Mouse (Mus musculus): ENCODE measurements at regions not wholly inside any gene's neighbourhood (a gene's known extent, or its start where the extent isn't known, plus 50 kb on each side); places are given as distances from the start of the nearest gene placed in this dataset.

- DNase-seq (ENCODE audit: extremely low spot score) = no peak
Measured at GRCm38 (mm10) chr13:101127262-101127661, 294.0 kb upstream of the Slc30a5 start.

DNA sequence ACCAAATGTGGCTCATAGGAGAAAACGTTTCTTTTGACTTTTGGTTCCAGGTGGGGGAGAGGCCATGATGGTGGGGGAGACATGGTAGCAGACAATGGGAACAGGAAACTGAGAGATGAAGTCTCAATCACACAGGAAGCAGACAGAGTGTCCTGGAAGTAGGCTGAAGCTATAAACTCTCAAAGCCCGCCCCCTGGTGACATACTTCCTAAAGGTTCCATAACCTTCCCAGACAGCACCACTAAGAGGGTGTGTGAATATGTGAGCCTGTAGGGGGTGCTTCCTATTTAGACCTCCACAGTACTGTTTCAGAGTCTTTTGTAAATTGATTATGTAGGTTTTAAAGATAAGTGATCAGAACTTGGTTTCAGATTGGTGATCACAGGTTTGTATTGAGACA lies 284.1 kb upstream of the Slc30a5 start:
- no peak for DNase-seq (ENCODE audit: extremely low spot score)

DNA sequence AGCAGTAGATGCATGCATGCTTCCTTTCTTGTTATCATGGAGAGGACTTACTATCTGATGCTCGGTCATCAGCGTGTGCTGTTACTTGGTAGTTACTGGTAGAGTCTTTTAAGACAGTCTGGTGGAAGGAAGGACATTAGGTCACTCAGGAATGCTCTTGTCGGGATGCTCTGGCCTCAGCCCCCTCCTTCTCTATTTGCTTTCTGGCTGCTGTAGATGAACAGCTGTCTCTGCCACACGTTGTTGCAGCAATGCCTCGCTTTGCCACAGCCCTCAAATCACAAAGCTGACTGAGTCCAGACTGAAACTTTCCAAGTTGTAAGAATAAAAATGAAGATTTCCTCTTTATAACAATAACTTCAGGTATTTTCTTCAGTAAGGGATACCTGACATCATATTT lies 282.1 kb upstream of the Slc30a5 start:
- no peak for DNase-seq (ENCODE audit: extremely low spot score)

DNA sequence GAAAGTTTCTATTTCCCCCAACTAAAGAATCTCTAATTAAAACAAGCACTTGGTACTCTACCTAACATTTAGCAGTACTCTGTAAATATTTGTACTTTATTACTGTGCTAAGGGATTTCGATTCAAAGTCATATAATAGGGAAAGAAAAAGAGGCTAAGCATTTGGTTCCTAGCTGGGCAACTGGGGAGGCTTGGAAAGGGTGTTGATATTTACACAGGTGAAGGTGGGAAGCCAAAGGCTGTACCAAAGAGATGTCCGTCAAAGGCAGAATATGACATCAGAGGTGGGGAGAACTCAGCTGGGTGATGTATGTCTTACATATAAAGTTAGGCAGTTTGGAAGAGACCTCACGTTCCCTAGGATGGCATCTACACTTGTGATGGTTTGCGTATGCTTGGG lies 278.9 kb upstream of the Slc30a5 start:
- DNase-seq (ENCODE audit: extremely low spot score) = no peak

DNA sequence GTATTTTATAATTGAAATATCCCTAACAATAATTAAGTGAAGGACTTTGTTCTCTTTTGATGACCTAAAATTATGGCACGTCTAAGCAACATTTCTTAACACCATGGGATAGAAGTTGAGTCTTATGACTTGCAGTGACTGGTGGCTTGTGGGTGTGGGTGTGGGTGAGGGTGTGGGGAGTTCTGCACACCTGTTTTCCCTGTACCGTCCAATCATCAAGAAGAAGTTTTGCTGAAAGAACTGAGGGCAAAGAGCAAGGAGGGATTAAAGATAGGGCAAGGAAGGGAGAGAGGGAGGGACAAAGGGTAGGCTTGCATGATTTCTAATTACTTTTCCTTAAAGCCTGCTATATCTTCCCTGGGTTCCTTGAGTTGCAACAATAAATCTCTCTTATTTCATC lies 278.5 kb upstream of the Slc30a5 start:
- no peak for DNase-seq (ENCODE audit: extremely low spot score)

DNA sequence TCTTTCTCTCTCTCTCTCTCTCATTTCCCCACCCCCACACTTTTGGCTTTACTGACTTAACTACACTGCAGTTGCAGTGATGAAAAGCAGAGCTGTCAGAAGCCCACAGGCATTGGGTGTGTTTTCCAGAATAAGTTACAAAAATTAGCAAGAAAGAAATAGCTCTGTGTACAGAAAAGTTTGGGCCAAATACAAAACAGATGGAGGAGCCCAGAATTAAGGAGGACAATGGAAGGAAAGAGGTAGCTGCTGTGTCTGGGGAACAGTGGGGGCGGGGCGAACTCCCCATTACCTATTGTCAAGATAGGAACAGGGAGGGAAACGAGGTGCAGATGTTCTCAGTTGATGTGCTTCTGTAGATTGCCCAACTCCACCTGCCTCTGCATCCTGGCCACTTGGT lies 267.4 kb upstream of the Slc30a5 start:
- no peak for DNase-seq (ENCODE audit: extremely low spot score)

DNA sequence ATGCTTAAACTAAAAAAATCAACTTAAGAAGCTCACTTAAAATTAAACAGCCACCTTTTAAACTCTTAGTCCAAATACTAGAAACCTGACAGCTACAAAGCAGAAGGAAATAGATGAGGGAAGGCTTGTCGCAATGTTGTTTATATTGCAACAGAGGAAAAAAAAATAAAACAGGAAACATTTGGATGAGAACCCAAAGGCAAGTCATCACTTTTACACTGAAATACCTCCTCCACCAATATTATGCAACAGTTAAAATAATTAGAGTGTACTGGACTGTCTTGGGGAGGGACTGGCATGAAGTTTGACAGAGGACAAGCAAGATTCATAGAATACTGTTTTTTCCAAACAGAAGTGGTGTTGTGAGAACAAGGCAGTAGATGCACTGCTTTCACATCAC lies 263.6 kb upstream of the Slc30a5 start:
- DNase-seq (ENCODE audit: extremely low spot score) = no peak

DNA sequence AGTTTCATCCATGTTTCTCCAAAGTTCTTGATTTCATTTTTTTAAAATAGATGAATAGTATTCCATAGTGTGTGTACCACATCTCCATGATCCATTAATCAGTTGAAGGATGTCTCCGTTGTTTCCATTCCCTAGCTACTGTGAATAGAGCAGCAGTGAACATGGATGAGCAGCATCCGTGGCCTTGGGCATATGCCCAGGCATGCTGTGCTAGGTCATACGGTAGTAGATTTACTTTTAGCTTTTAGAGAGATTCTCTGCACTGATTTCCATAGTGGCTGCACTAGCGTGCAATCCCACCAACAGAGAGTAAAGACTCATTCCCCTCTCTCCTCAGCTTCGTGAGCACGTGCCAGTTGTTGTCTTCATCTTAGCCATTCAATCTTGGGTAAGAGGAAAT lies 263.0 kb upstream of the Slc30a5 start:
- DNase-seq (ENCODE audit: extremely low spot score) = no peak

- DNase-seq (ENCODE audit: extremely low spot score) = no peak
Measured at GRCm38 (mm10) chr13:101095057-101095831, 262.0 kb upstream of the Slc30a5 start.

- no peak for DNase-seq (ENCODE audit: extremely low spot score)
Measured at GRCm38 (mm10) chr13:101092743-101093131, 259.5 kb upstream of the Slc30a5 start.

DNA sequence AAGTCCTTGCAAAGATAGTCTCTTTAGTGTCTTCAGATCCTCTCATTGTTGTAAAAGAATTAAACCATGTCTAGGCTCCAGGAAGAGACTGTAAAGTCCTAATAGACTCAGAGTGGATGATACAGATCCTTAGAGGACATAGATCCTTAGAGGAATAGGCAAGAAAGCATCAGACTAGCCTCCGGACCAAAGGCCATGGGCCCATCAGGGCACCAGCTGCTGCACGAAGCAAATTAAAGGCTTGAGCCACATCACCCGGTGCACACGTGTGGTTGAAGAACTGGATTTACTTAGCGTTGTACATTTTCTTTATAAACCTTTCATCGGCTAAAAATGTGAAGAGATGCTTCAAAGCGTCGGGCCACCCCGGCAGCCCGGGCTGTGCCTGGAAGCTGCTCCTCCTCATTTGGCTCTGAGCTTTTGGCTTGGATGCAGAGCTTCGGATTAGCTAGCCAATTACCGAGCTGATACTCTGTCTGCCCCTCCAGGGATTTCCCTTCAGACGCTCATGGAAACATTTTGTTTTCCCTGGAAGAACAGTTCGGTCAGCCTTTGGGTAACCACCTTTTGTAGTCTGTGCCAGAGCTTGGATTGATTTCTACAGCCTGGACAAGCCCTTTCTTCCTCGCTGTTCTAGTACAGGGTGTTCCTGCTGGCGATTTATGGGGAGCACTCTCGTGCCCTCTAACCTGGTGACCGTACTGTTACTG lies 259.0 kb upstream of the Slc30a5 start:
- no peak for DNase-seq (ENCODE audit: extremely low spot score)

GRCm38 (mm10) chr13:101085182-101085581 lies 252.0 kb upstream of the Slc30a5 start:
- no peak for DNase-seq (ENCODE audit: extremely low spot score)

- DNase-seq (ENCODE audit: extremely low spot score) = no peak
Measured at GRCm38 (mm10) chr13:101084193-101084592, 251.0 kb upstream of the Slc30a5 start.

GRCm38 (mm10) chr13:101083416-101083815 lies 250.2 kb upstream of the Slc30a5 start:
- DNase-seq (ENCODE audit: extremely low spot score) = no peak

GRCm38 (mm10) chr13:101068489-101068888 lies 235.3 kb upstream of the Slc30a5 start:
- no peak for DNase-seq (ENCODE audit: extremely low spot score)

DNA sequence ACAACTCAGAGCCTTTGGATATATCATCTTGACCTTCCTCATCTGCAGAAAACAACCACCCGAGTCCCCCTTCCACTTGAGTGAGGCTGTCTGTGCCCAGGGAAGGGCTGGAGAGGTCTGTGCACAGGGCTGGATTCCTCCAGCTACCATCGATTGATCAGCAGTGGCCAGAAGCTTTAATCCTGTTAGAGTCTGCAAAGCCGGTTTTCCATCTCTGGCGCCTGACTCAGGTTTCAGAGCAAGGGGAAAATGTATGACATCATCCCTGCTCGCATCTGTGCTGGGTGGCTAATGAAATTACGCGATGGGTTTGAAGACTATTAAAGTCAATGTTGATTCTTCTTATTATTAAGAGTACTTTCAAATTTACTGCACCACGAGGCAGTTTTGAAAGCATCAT lies 229.4 kb upstream of the Slc30a5 start:
- DNase-seq (ENCODE audit: extremely low spot score) = peak; percentile 3

DNA sequence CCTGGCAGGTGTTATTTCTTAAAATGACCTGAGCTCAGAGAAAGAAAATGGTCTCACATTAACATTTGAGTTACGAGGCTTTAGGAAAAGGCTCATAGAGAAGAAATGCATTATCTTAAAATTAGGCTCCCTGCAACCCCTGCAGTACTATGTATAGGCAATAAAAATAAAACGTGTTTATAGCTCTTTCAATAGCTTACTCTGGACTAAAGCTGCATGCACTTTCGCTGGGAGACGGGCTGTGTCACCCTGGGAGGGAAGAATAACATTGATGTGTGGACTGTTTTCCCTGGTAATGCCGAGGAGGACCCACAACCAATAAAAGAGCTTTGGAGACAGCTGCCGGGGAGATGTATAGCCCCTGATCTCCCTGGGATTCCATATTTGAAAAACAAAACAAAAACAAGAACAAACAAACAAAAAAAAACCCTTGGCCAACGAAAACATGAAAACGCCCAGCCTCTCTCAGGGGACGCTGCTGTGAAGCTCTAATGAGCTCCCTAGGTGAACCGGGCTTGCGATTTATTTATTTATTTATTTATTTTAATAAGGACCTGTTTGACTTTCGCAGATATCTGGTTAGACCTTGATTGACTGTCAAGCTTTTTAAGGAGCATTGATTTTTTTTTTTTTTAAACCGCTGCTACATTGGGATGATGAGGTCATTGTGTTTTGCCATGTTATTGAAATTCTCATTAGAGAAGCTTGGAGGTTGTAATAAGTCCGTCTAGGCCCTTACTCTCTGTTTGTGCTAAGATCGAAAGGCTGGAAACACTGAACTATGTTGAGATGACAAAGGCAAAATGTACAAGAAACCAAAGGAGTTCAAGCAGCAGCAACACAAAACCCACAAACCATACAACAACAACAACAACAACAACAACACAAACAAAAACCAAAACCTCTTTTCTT lies 228.3 kb upstream of the Slc30a5 start:
- DNase-seq (ENCODE audit: extremely low spot score) = no peak

GRCm38 (mm10) chr13:101049511-101049910 lies 216.3 kb upstream of the Slc30a5 start:
- DNase-seq (ENCODE audit: extremely low spot score) = no peak

- peak; percentile 25 for DNase-seq (ENCODE audit: extremely low spot score)
Measured at GRCm38 (mm10) chr13:101032594-101032993, 199.4 kb upstream of the Slc30a5 start.

GRCm38 (mm10) chr13:101026043-101026442 lies 192.8 kb upstream of the Slc30a5 start:
- no peak for DNase-seq (ENCODE audit: extremely low spot score)

DNA sequence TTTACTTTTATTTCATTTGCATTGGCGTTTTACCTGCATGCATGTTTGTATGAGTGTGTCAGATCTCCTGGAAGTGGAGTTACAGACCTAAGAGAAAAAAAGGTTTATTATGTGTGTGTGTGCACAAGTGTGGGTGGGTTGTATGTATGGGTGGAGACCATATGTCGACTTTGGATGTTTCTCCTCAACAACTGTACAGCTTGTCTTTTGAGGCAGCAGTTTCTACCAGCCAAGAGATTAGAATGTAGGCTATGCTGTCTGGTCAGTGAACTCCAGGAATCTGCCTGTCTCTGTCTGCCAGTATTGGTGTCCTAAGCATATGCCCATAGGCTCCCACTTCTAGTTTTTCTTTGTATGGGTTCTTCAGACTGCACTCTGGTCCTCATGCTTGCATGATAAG lies 192.3 kb upstream of the Slc30a5 start:
- DNase-seq (ENCODE audit: extremely low spot score) = no peak

GRCm38 (mm10) chr13:101024971-101025370 lies 191.7 kb upstream of the Slc30a5 start:
- DNase-seq (ENCODE audit: extremely low spot score) = no peak
